Mouse (Mus musculus): Measurements from ENCODE around the gene 4933402D24Rik. TPM values are rescaled to one million over a fixed set of nuclear protein-coding genes. Genes with fewer than 3 reads are reported as not detected.

The 4933402D24Rik gene
- total and polyA plus RNA-seq, 2 experiments from 2014 or later = 0.25 to 0.62 TPM

- peaks cover 38% of the 10 kb centered on the region for H3K4me1 ChIP-seq (ENCODE audit: insufficient read depth)
- no peaks in the 10 kb centered on the region for H3K9me3 ChIP-seq (ENCODE audit: low read length)
- no peak overlapping the region for H3K27ac ChIP-seq (ENCODE audit: low read depth, low read length)
- TF ChIP-seq CTCF (IDR thresholded peaks at IDR 0.05; ENCODE audit: low read depth) = no peak
- 57% methylated on average over 8 of the region's 8 CpGs for WGBS
- no peaks in the 10 kb centered on the region for H3K27me3 ChIP-seq (ENCODE audit: insufficient read depth, low read length)
- no peak overlapping the region for H3K4me3 ChIP-seq (ENCODE audit: low read depth, low read length)
- no peaks in the 10 kb centered on the region for H3K36me3 ChIP-seq (ENCODE audit: insufficient read depth)
- H3K4me2 ChIP-seq (ENCODE audit: low read depth) = no peak overlapping the region
- no peak for ATAC-seq
- no peak overlapping the region for H3K9ac ChIP-seq
- DNase-seq = no peak
Observed at GRCm38 (mm10) chr1:63768112-63768511, 955 bp downstream of the 4933402D24Rik start.

GRCm38 (mm10) chr1:63764395-63764794 lies 4.7 kb downstream of the 4933402D24Rik start:
- DNase-seq = no peak
- H3K9ac ChIP-seq = no peak overlapping the region
- H3K27ac ChIP-seq (ENCODE audit: low read depth, low read length) = peak overlapping the region; percentile 73
- H3K9me3 ChIP-seq (ENCODE audit: low read length) = no peaks in the 10 kb centered on the region
- H3K4me3 ChIP-seq (ENCODE audit: low read depth, low read length) = no peak overlapping the region
- no peaks in the 10 kb centered on the region for H3K36me3 ChIP-seq (ENCODE audit: insufficient read depth)
- H3K27me3 ChIP-seq (ENCODE audit: insufficient read depth, low read length) = no peaks in the 10 kb centered on the region
- 0 out of 2 replicates have a peak, but pooled peaks have one; percentile 24 for ATAC-seq
- peak overlapping the region; percentile 19; the same call in 1 of the 2 replicates for H3K4me2 ChIP-seq (ENCODE audit: low read depth)
- WGBS = 26% methylated on average over 7 of the region's 7 CpGs
- TF ChIP-seq CTCF (IDR thresholded peaks at IDR 0.05; ENCODE audit: low read depth) = no peak
- H3K4me1 ChIP-seq (ENCODE audit: insufficient read depth) = peaks cover 26% of the 10 kb centered on the region

DNA sequence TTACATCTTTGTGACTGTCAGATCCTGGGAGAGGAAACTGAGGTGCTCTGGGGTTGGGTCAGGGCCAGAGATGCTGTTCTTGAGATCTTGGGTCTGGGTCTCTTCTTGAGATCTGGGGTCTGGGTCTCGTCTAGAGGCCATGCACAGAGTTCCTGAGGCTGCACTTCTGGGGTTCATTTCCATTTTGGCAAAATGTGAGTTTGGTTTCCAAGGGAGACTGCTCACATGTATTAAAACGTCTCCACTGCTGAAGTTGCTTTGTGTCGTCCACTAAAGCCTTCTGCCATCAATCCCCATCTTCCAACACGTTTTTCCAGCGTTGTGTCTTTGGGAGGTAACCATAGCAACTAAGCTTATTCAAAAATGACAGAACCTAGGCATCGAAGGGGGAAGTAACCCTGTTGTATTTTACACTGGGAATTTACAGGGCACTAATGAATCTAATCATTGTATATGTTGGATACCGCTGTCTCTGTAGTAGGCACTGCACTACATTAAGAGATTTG lies 5.1 kb downstream of the 4933402D24Rik start:
- Histone ChIP-seq H3K36me3 (ENCODE audit: insufficient read depth) (no peaks in the 10 kb centered on the region), H3K27me3 (ENCODE audit: insufficient read depth, low read length) (no peaks in the 10 kb centered on the region), H3K27ac (ENCODE audit: low read depth, low read length) (peak overlapping the region; percentile 73), H3K4me1 (ENCODE audit: insufficient read depth) (peaks cover 22% of the 10 kb centered on the region), H3K9me3 (ENCODE audit: low read length) (no peaks in the 10 kb centered on the region), H3K4me3 (ENCODE audit: low read depth, low read length) (no peak overlapping the region), H3K4me2 (ENCODE audit: low read depth) (peak overlapping the region; percentile 19), H3K9ac (no peak overlapping the region)
- ATAC-seq (peak; percentile 72), DNase-seq (peak; percentile 72)
- 8% methylated on average over 7 of the region's 7 CpGs for WGBS
- no peak for TF ChIP-seq CTCF (IDR thresholded peaks at IDR 0.05; ENCODE audit: low read depth)

DNA sequence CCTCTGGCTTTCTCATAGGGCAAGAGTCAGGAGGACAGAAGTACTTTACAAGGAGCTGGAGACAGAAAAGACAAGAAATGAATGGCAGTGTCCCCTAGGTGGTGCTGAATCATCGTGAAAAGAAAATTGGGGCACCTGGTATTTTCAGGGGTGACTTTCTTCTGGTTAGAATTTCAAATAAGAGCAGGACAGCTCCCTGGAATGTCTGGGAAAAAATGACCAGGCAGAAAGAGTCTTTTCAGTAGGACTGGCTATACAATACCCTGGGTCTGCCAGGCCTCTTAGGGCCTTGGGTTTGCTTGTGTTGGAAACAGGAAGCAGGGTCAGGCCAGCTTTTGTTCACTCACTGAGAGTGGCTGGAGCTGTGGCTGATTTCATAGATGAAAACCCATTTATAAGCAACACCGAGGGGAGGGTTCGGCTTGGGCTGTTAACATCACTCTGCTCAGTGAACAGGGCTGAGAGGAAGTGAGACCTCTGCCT lies 5.8 kb downstream of the 4933402D24Rik start:
- Histone ChIP-seq H3K27ac (ENCODE audit: low read depth, low read length) (peak overlapping the region; percentile 73), H3K36me3 (ENCODE audit: insufficient read depth) (no peaks in the 10 kb centered on the region), H3K4me3 (ENCODE audit: low read depth, low read length) (no peak overlapping the region), H3K9ac (no peak overlapping the region), H3K4me2 (ENCODE audit: low read depth) (no peak overlapping the region), H3K9me3 (ENCODE audit: low read length) (no peaks in the 10 kb centered on the region), H3K27me3 (ENCODE audit: insufficient read depth, low read length) (no peaks in the 10 kb centered on the region), H3K4me1 (ENCODE audit: insufficient read depth) (peaks cover 22% of the 10 kb centered on the region)
- DNase-seq = peak; percentile 87
- peak; percentile 79 for ATAC-seq
- WGBS = 4% methylated on average over 3 of the region's 3 CpGs
- TF ChIP-seq CTCF (IDR thresholded peaks at IDR 0.05; ENCODE audit: low read depth) = peak; percentile 80

GRCm38 (mm10) chr1:63756005-63756404 lies 13.1 kb downstream of the 4933402D24Rik start:
- no peak overlapping the region for H3K4me3 ChIP-seq (ENCODE audit: low read depth, low read length)
- no peak overlapping the region for H3K4me2 ChIP-seq (ENCODE audit: low read depth)
- WGBS = 65% methylated on average over 2 of the region's 2 CpGs
- H3K27me3 ChIP-seq (ENCODE audit: insufficient read depth, low read length) = no peaks in the 10 kb centered on the region
- peaks cover 15% of the 10 kb centered on the region for H3K36me3 ChIP-seq (ENCODE audit: insufficient read depth)
- no peak for TF ChIP-seq CTCF (IDR thresholded peaks at IDR 0.05; ENCODE audit: low read depth)
- no peak for ATAC-seq
- no peaks in the 10 kb centered on the region for H3K4me1 ChIP-seq (ENCODE audit: insufficient read depth)
- no peak overlapping the region for H3K9ac ChIP-seq
- no peaks in the 10 kb centered on the region for H3K9me3 ChIP-seq (ENCODE audit: low read length)
- H3K27ac ChIP-seq (ENCODE audit: low read depth, low read length) = no peak overlapping the region
- DNase-seq = no peak

GRCm38 (mm10) chr1:63730240-63730771 lies 38.8 kb downstream of the 4933402D24Rik start, which contains the start of the genes Mdh1b and Fastkd2:
TSS of gene Mdh1b (minus strand) at chr1:63730318.
TSS of gene Fastkd2 (plus strand) at chr1:63730614.
- ATAC-seq = peak; percentile 99
- Histone ChIP-seq H3K27me3 (ENCODE audit: insufficient read depth, low read length) (peaks cover 6% of the 10 kb centered on the region; the same call in 1 of the 2 replicates), H3K36me3 (ENCODE audit: insufficient read depth) (no peaks in the 10 kb centered on the region), H3K9me3 (ENCODE audit: low read length) (no peaks in the 10 kb centered on the region), H3K9ac (peak within 1 kb of the TSS; percentile 61), H3K4me1 (ENCODE audit: insufficient read depth) (peaks cover 8% of the 10 kb centered on the region; the same call in 1 of the 2 replicates), H3K27ac (ENCODE audit: low read depth, low read length) (no peak within 1 kb of the TSS), H3K4me3 (ENCODE audit: low read depth, low read length) (peak within 1 kb of the TSS; percentile 60), H3K4me2 (ENCODE audit: low read depth) (peak within 1 kb of the TSS; percentile 58)
- 0 out of 2 replicates have a peak, but pooled peaks have one; percentile 18 for TF ChIP-seq CTCF (IDR thresholded peaks at IDR 0.05; ENCODE audit: low read depth)
- DNase-seq = peak; percentile 97
- WGBS = under 1% methylated on average over 31 of the region's 31 CpGs

GRCm38 (mm10) chr1:63729796-63730195 lies 39.3 kb downstream of the 4933402D24Rik start:
- Histone ChIP-seq H3K27ac (ENCODE audit: low read depth, low read length) (no peak overlapping the region), H3K4me3 (ENCODE audit: low read depth, low read length) (peak overlapping the region; percentile 60), H3K36me3 (ENCODE audit: insufficient read depth) (no peaks in the 10 kb centered on the region), H3K9ac (peak overlapping the region; percentile 61; the same call in 1 of the 2 replicates), H3K4me2 (ENCODE audit: low read depth) (peak overlapping the region; percentile 58), H3K9me3 (ENCODE audit: low read length) (no peaks in the 10 kb centered on the region), H3K4me1 (ENCODE audit: insufficient read depth) (peaks cover 8% of the 10 kb centered on the region; the same call in 1 of the 2 replicates), H3K27me3 (ENCODE audit: insufficient read depth, low read length) (peaks cover 6% of the 10 kb centered on the region; the same call in 1 of the 2 replicates)
- TF ChIP-seq CTCF (IDR thresholded peaks at IDR 0.05; ENCODE audit: low read depth) = no peak
- 47% methylated on average over 8 of the region's 8 CpGs for WGBS
- DNase-seq (no peak), ATAC-seq (no peak; the same call in 1 of the 2 replicates)
